Mouse (Mus musculus): ENCODE measurements around the gene Ppcdc. TPM values are rescaled to one million over a fixed set of nuclear protein-coding genes. Genes with fewer than 3 reads are reported as not detected.

Gene Ppcdc
- total RNA-seq, 2 experiments from 2014 or later: 7.8 to 8.1 TPM

DNA sequence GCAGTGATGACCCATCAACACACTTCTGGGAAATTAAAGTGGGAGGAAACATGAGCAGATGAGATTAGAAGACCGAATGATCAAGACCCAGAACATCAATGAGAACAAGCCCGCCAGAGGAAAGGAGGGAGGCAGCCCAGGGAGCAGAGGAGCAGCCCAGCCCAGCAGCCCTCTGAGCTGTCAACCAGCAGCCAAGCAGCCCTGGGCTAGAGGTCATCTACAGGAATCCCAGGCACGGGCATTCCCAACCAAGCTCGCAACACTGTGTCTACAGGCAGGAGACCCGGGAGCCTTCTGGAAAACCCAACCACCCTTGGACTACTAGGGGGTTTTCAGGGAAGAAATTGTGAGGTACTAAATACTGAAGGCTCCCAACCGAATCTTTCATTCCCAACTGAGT lies 15.9 kb downstream of the Ppcdc start:
- no peak overlapping the region for H3K27ac ChIP-seq
- H3K4me3 ChIP-seq: no peak overlapping the region
- no peak for DNase-seq
- intact Hi-C loops (cut with DNase I): no loop called here
- no peak for TF ChIP-seq CTCF (IDR thresholded peaks at IDR 0.05)

DNA sequence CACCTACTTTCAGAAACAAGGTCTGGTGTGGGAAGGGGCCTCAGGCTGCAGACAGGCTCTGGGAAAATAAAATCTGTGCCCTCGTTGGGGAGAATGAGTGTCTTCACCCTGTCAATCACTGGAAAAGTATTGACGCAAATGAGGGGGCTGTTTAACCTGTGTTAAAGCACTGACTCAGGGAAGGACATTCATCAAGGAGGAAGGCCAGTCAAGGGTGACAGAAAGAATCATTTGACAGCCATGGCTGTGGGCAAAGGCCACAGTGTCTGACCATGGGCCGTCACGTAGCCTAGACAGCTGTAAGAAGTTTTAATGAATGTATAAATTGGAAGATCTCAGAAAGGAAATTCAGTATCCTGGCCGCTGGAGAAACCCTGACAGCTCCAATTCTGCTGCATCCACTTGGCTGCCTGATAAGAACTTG lies 18.2 kb downstream of the Ppcdc start:
- Histone ChIP-seq H3K27ac (peak overlapping the region; percentile 87), H3K4me3 (no peak overlapping the region)
- no peak for DNase-seq
- intact Hi-C loops (cut with DNase I): no loop called here
- TF ChIP-seq CTCF (IDR thresholded peaks at IDR 0.05): no peak

GRCm38 (mm10) chr9:57421121-57421571 lies 18.8 kb downstream of the Ppcdc start:
- H3K27ac ChIP-seq: peak overlapping the region; percentile 87
- peak; percentile 63 for DNase-seq
- intact Hi-C loops (cut with DNase I): no loop called here
- H3K4me3 ChIP-seq: peak overlapping the region; percentile 59
- TF ChIP-seq CTCF (IDR thresholded peaks at IDR 0.05): no peak

GRCm38 (mm10) chr9:57420321-57421120 lies 19.4 kb downstream of the Ppcdc start:
- TF ChIP-seq CTCF (IDR thresholded peaks at IDR 0.05): no peak
- Histone ChIP-seq H3K4me3 (peak overlapping the region; percentile 59), H3K27ac (peak overlapping the region; percentile 87)
- DNase-seq: peak; percentile 95
- intact Hi-C loops (cut with DNase I): no loop called here

DNA sequence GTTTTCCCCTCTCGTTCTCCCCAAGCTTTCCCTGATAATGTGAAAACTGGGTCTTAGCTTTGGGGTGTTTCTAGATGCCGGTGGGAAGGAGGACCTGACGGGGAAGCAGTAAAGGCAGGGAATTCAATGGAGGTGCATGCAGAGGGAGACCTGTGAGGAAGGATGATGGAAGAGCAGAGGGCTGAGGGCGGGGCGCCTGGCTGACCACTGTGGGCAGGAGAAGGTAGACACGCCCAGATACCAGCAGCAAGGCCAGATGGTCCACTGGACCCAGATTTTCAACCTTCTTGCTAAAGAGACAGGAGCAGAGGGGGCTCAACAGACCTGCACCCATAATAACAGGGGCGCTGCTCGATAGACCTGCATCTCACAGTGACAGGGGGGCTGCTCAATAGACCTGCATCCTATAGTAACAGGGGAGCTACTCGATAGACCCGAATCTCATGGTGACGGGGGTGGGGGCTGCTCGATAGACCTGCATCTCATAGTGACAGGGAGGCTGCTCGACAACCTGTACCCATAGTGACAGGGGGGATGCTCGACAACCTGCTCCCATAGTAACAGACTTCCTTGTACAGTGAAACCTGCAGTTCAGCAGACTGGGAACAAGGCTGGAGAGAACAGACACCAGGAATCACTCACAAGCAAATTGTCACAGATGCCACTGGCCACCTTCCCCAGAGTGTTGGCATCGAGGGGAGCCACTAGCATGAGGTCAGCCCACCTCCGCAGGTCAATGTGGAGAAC lies 20.2 kb downstream of the Ppcdc start:
- Histone ChIP-seq H3K4me3 (peak overlapping the region; percentile 59), H3K27ac (peak overlapping the region; percentile 87)
- intact Hi-C loops (cut with DNase I): no loop called here
- DNase-seq: no peak
- no peak for TF ChIP-seq CTCF (IDR thresholded peaks at IDR 0.05)

DNA sequence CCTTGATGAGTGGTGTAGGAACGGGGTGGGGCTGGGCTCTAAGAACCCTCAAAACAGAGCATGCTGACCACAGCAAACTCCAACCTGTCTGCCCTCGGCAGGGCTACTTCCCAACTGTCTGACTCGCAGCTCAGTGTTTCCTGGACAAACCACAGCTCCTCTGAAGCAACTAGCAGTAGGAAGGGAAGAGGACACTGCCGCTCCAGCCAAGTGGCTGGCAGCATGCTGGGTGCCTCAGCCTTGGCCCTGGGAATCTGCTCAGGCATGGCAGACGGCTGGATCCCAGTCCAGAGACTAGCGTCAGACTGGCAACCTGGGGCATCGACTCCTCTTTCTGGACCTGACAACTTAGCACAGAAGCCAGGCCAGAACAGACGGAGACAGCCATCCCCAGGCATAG lies 22.6 kb downstream of the Ppcdc start:
- no peak overlapping the region for H3K4me3 ChIP-seq
- peak; percentile 77 for DNase-seq
- peak overlapping the region; percentile 35; the same call in 1 of the 2 replicates for H3K27ac ChIP-seq
- no peak for TF ChIP-seq CTCF (IDR thresholded peaks at IDR 0.05)
- intact Hi-C loops (cut with DNase I): no loop called here

DNA sequence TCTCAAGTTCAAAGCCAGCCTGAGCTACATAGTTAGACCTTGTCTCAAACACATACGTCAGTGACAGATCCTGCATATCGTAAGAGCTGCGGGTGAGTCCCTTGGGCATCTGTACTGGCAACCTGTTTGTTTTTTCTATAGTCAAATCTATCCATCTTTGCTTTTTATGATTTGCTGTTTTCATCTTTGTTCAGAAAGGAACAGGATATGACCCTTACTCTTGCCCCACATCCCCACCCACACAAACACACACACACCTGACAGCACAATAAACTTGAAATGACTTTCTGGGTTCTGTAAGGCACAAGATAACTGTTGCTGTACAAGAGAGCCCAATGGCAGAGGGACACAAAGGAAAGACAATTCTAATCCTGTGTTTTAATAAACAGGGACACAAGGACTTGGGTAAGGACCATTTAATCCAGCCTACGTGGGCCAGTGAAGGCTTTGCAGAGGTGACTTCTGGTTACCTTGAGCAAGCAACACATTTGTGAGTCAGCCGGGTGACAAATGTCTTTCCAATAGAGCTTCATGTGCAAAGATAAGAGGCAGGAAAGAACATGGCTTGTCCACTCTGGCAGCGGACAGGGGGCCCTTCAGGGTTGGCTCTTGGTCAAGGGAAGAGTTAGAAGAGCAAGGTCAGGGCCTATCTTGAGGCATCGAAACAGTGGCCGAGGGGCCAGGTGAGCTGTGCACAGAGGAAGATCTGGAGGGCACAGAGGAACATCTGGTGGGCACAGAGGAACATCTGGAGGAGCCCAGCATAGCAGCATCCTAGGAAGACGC lies 32.6 kb downstream of the Ppcdc start:
- H3K4me3 ChIP-seq: no peak overlapping the region
- TF ChIP-seq CTCF (IDR thresholded peaks at IDR 0.05): no peak
- no peak for DNase-seq
- no peak overlapping the region for H3K27ac ChIP-seq
- intact Hi-C loops (cut with DNase I): no loop called here

- DNase-seq: no peak
- H3K4me3 ChIP-seq: no peak overlapping the region
- TF ChIP-seq CTCF (IDR thresholded peaks at IDR 0.05): no peak
- intact Hi-C loops (cut with DNase I): no loop called here
- H3K27ac ChIP-seq: no peak overlapping the region
These were observed 33.5 kb downstream of the Ppcdc start for GRCm38 (mm10) chr9:57406395-57406794.

DNA sequence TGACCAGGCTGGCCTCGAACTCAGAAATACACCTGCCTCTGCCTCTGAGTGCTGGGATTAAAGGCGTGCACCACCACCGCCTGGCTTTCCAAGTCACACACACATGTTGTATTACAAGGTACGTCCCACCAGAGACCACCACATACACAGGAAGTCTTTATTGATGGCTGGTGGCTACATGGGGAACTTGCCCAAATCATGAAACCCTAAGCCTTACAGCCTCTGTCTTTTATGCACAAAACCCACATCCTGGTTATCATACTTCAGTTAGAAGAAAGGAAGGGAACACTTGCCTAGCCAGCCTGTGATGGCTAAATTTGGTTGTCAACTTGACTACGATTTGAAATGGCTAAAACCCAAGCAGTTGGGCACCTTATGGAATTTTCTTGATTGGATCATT lies 35.9 kb downstream of the Ppcdc start:
- intact Hi-C loops (cut with DNase I): no loop called here

GRCm38 (mm10) chr9:57402318-57403251 lies 37.3 kb downstream of the Ppcdc start:
- no peak overlapping the region for H3K27ac ChIP-seq
- intact Hi-C loops (cut with DNase I): no loop called here
- no peak for DNase-seq
- no peak for TF ChIP-seq CTCF (IDR thresholded peaks at IDR 0.05)
- no peak overlapping the region for H3K4me3 ChIP-seq

More for the DNA sequence above, 35.9 kb downstream of the Ppcdc start:
- no peak overlapping the region for H3K27ac ChIP-seq
- no peak overlapping the region for H3K4me3 ChIP-seq
- DNase-seq: no peak
- TF ChIP-seq CTCF (IDR thresholded peaks at IDR 0.05): no peak

DNA sequence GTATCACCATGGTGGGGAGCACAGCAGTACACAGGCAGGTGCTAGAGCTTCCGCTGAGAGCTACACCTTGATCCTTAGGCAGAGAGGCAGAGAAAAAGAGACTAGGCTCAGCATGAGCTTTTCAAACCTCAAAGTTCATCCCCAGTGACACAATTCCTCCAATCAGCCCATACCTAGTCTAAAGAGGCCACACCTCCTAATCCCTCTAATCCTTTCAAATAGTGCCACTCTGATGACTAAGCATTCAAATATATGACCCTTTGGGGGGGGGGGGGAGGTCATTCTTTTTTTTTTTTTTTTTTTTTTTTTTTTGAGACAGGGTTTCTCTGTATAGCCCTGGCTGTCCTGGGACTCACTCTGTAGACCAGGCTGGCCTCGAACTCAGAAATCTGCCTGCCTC lies 41.2 kb downstream of the Ppcdc start:
- TF ChIP-seq CTCF (IDR thresholded peaks at IDR 0.05): no peak
- Histone ChIP-seq H3K27ac (no peak overlapping the region), H3K4me3 (no peak overlapping the region)
- intact Hi-C loops (cut with DNase I): no loop called here
- no peak for DNase-seq

DNA sequence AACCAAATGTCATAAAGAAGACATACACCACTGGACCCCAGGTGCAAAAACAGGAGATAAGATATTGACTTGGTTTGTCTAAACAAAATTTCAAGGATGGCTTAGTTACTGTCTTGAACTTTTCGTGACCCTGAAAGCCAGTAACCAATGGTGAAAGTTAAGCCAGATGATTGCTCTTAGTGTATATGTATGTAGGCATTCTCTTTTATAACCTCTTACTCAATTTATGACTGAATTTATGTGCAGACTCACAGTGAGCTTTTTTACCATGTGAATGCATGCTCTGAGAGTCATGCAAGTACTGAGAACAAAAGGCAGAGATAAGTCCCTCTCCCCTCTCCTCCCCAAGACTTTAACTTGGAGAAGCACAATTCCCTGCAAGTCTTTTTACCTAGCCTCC lies 47.0 kb downstream of the Ppcdc start:
- TF ChIP-seq CTCF (IDR thresholded peaks at IDR 0.05): no peak
- intact Hi-C loops (cut with DNase I): no loop called here
- H3K27ac ChIP-seq: no peak overlapping the region

More for the DNA sequence above, 47.0 kb downstream of the Ppcdc start:
- H3K4me3 ChIP-seq: no peak overlapping the region
- no peak for DNase-seq
